Mouse (Mus musculus) spleen, adult 18-20 months (tissue): ENCODE data around the gene Zcwpw1.
"Not testable (repeated sequence)": the region's sequence is repeated elsewhere in the genome, so short reads cannot be mapped to it uniquely, and the experiment has no call there.

Source experiments
- DNase-seq, 2 experiments: peaks; one replicate each; pipeline ENCODE4 v3.0.0; 2022; ENCODE audit warnings: mixed read lengths in 2 of 2

The Zcwpw1 gene

GRCm38 (mm10) chr5:137787151-137787928 lies at the start of gene Zcwpw1, which contains the start of gene Mepce:
Gene Zcwpw1, plus strand, starts transcription at chr5:137787798.
Gene Mepce, minus strand, starts transcription at chr5:137787655.
- DNase-seq: peak; percentile 91 to 96

GRCm38 (mm10) chr5:137738516-137738915 lies 49.1 kb upstream of the Zcwpw1 start:
- peak in 1 of 2 experiments; percentile 1 for DNase-seq

- DNase-seq: no peak
These were observed 48.1 kb upstream of the Zcwpw1 start for GRCm38 (mm10) chr5:137739471-137739870.

- no peak for DNase-seq
These were observed 47.1 kb upstream of the Zcwpw1 start for GRCm38 (mm10) chr5:137740506-137740905.

GRCm38 (mm10) chr5:137741023-137741931 lies 46.3 kb upstream of the Zcwpw1 start, which contains the start of gene Nyap1:
Gene Nyap1, minus strand, starts transcription at chr5:137741607.
- DNase-seq: peak; percentile 64 to 80

GRCm38 (mm10) chr5:137742048-137742447 lies 45.5 kb upstream of the Zcwpw1 start:
- no peak for DNase-seq

GRCm38 (mm10) chr5:137742836-137743235 lies 44.8 kb upstream of the Zcwpw1 start:
- no peak for DNase-seq

GRCm38 (mm10) chr5:137744197-137744596 lies 43.4 kb upstream of the Zcwpw1 start:
- no peak for DNase-seq

- peak; percentile 85 to 88 for DNase-seq
These were observed 42.1 kb upstream of the Zcwpw1 start, which contains the start of gene Tsc22d4 for GRCm38 (mm10) chr5:137745214-137746171. Gene Tsc22d4, plus strand, starts transcription at chr5:137745730.

- peak; percentile 66 to 70 for DNase-seq
These were observed 41.2 kb upstream of the Zcwpw1 start for GRCm38 (mm10) chr5:137746282-137746850.

GRCm38 (mm10) chr5:137746851-137747325 lies 40.7 kb upstream of the Zcwpw1 start:
- peak; percentile 32 to 44 for DNase-seq

- peak; percentile 56 to 63 for DNase-seq
These were observed 40.2 kb upstream of the Zcwpw1 start for GRCm38 (mm10) chr5:137747326-137747961.

GRCm38 (mm10) chr5:137748130-137748770 lies 39.3 kb upstream of the Zcwpw1 start:
- DNase-seq: peak in 1 of 2 experiments; percentile 30

- no peak for DNase-seq
These were observed 38.3 kb upstream of the Zcwpw1 start for GRCm38 (mm10) chr5:137749196-137749836.

GRCm38 (mm10) chr5:137750212-137750611 lies 37.4 kb upstream of the Zcwpw1 start:
- not testable (repeated sequence) for DNase-seq

- no peak for DNase-seq
These were observed 36.2 kb upstream of the Zcwpw1 start for GRCm38 (mm10) chr5:137751221-137751887.

GRCm38 (mm10) chr5:137751988-137752387 lies 35.6 kb upstream of the Zcwpw1 start:
- DNase-seq: no peak

GRCm38 (mm10) chr5:137753111-137753832 lies 34.3 kb upstream of the Zcwpw1 start:
- no peak for DNase-seq

- no peak for DNase-seq
These were observed 32.2 kb upstream of the Zcwpw1 start for GRCm38 (mm10) chr5:137755425-137755824.
